Mouse (Mus musculus) CH12.LX (cell line): ENCODE data around the gene Mprip. TPM values are rescaled to one million over a fixed set of nuclear protein-coding genes. Genes with fewer than 3 reads are reported as not detected.

Experiments used
- DNase-seq: peaks from one replicate; pipeline ENCODE4 v3.0.0-alpha.2; 2013; ENCODE audit errors: extremely low read depth
- H3K27ac ChIP-seq: 2 replicates; pipeline ENCODE4 v1.5.1; 2012; ENCODE audit warnings: low read depth, mild to moderate bottlenecking, control low read depth, moderate library complexity; ENCODE audit not compliant: insufficient read depth
- H3K27me3 ChIP-seq: replicated peaks from 2 replicates; pipeline ENCODE3; 2012; ENCODE audit warnings: inconsistent platforms
- H3K36me3 ChIP-seq, 2 experiments: replicated peaks in 1 of 2; 2 replicates each; pipeline versions ENCODE3 to v1.6.1; 2012; ENCODE audit warnings: inconsistent platforms in 1 of 2, low read length in 1 of 2, mild to moderate bottlenecking in 1 of 2, mixed read lengths in 1 of 2, moderate library complexity in 1 of 2; ENCODE audit not compliant: control insufficient read depth in 1 of 2, insufficient read depth in 1 of 2
- H3K4me1 ChIP-seq, 2 experiments: 2 replicates each; pipeline ENCODE4 v1.6.1; 2012; ENCODE audit warnings: inconsistent platforms in 1 of 2, moderate library complexity in 1 of 2; ENCODE audit not compliant: insufficient read depth in 2 of 2, control insufficient read depth in 1 of 2
- H3K4me2 ChIP-seq: 2 replicates; pipeline ENCODE4 v1.6.1; 2012; ENCODE audit warnings: low read depth, mild to moderate bottlenecking, control low read depth; ENCODE audit not compliant: poor library complexity, insufficient read depth, severe bottlenecking
- H3K4me3 ChIP-seq, 3 experiments: fragments of 150-350 bp in 1 of 3; sonication (generic) in 1 of 3; replicated peaks in 1 of 3; 2 replicates each; pipeline versions ENCODE3 to v1.5.1; 2011 to 2012; ENCODE audit warnings: low read depth in 2 of 3, low read length in 2 of 3, mild to moderate bottlenecking in 2 of 3, moderate library complexity in 2 of 3, control low read depth in 1 of 3, improper control_type of control experiment in 1 of 3, inconsistent platforms in 1 of 3, mixed read lengths in 1 of 3; ENCODE audit not compliant: poor library complexity in 1 of 3
- H3K79me2 ChIP-seq: replicated peaks from 2 replicates; pipeline ENCODE4 v1.6.1; 2012; ENCODE audit warnings: mild to moderate bottlenecking, moderate library complexity; ENCODE audit not compliant: control insufficient read depth, poor library complexity, insufficient read depth, severe bottlenecking; ENCODE audit errors: extremely low read depth
- H3K9ac ChIP-seq: 2 replicates; pipeline ENCODE4 v1.6.1; 2012; ENCODE audit warnings: low read depth, mild to moderate bottlenecking, control low read depth, moderate library complexity; ENCODE audit not compliant: insufficient read depth
- H3K9me3 ChIP-seq: replicated peaks from 2 replicates; pipeline ENCODE3; 2012; ENCODE audit warnings: low read length, inconsistent platforms, mixed read lengths
- BHLHE40 ChIP-seq: IDR thresholded peaks from 2 replicates; pipeline ENCODE4 v1.6.1; 2011; ENCODE audit warnings: mild to moderate bottlenecking, low read depth, low read length, improper control_type of control experiment
- CHD1 ChIP-seq: IDR thresholded peaks from 2 replicates; pipeline ENCODE4 v1.6.1; 2012; ENCODE audit warnings: low read depth, low read length, improper control_type of control experiment, inconsistent platforms
- CTCF ChIP-seq, 2 experiments: IDR thresholded peaks in 1 of 2; conservative IDR thresholded peaks in 1 of 2; 2 replicates each; pipeline ENCODE4 v1.5.1; 2011 to 2012; ENCODE audit warnings: low read depth in 2 of 2, low read length in 2 of 2, improper control_type of control experiment in 1 of 2, inconsistent platforms in 1 of 2, mild to moderate bottlenecking in 1 of 2, moderate library complexity in 1 of 2
- E2F4 ChIP-seq: IDR thresholded peaks from 2 replicates; pipeline ENCODE4 v1.6.1; 2011; ENCODE audit warnings: low read depth, low read length, improper control_type of control experiment; ENCODE audit not compliant: insufficient replicate concordance
- ELF1 ChIP-seq: IDR thresholded peaks from 2 replicates; pipeline ENCODE4 v1.6.1; 2014; ENCODE audit warnings: low read depth, mild to moderate bottlenecking, inconsistent platforms, low read length, improper control_type of control experiment
- EP300 ChIP-seq: IDR thresholded peaks from 2 replicates; pipeline ENCODE4 v1.6.1; 2011; ENCODE audit warnings: low read length, improper control_type of control experiment
- ETS1 ChIP-seq: conservative IDR thresholded peaks from 2 replicates; pipeline ENCODE4 v1.6.1; 2012; ENCODE audit warnings: low read depth, mild to moderate bottlenecking, inconsistent platforms, low read length, improper control_type of control experiment, moderate library complexity
- GABPA ChIP-seq: IDR thresholded peaks from 2 replicates; pipeline ENCODE4 v1.6.1; 2012; ENCODE audit warnings: low read depth, low read length, improper control_type of control experiment, inconsistent platforms; ENCODE audit not compliant: insufficient replicate concordance
- IRF4 ChIP-seq: IDR thresholded peaks from 2 replicates; pipeline ENCODE4 v1.6.1; 2014; ENCODE audit warnings: low read depth, mild to moderate bottlenecking, inconsistent platforms, low read length, improper control_type of control experiment
- JUND ChIP-seq: conservative IDR thresholded peaks from 2 replicates; pipeline ENCODE4 v1.6.1; 2011; ENCODE audit warnings: low read depth, low read length, improper control_type of control experiment
- KAT2A ChIP-seq: IDR thresholded peaks from 2 replicates; pipeline ENCODE4 v1.6.1; 2012; ENCODE audit warnings: low read length, improper control_type of control experiment, inconsistent platforms; ENCODE audit not compliant: insufficient replicate concordance
- MAFK ChIP-seq: IDR thresholded peaks from 2 replicates; pipeline ENCODE4 v1.6.1; 2011; ENCODE audit warnings: low read length, improper control_type of control experiment; ENCODE audit not compliant: insufficient replicate concordance
- MAX ChIP-seq: IDR thresholded peaks from 2 replicates; pipeline ENCODE4 v1.6.1; 2011; ENCODE audit warnings: low read length, improper control_type of control experiment
- MAZ ChIP-seq: IDR thresholded peaks from 2 replicates; pipeline ENCODE4 v1.6.1; 2012; ENCODE audit warnings: low read depth, mild to moderate bottlenecking, inconsistent platforms, low read length, improper control_type of control experiment, moderate library complexity
- MEF2A ChIP-seq: IDR thresholded peaks from 2 replicates; pipeline ENCODE4 v1.6.1; 2014; ENCODE audit warnings: low read depth, mild to moderate bottlenecking, inconsistent platforms, low read length, improper control_type of control experiment, borderline replicate concordance
- MXI1 ChIP-seq: IDR thresholded peaks from 2 replicates; pipeline ENCODE4 v1.6.1; 2011; ENCODE audit warnings: mild to moderate bottlenecking, low read depth, low read length, improper control_type of control experiment
- MYC ChIP-seq: IDR thresholded peaks from 2 replicates; pipeline ENCODE4 v1.6.1; 2011; ENCODE audit warnings: low read depth, mild to moderate bottlenecking, improper control_type of control experiment, low read length
- NELFE ChIP-seq: IDR thresholded peaks from 2 replicates; pipeline ENCODE4 v1.6.1; 2011; ENCODE audit warnings: low read depth, low read length, improper control_type of control experiment
- NRF1 ChIP-seq: IDR thresholded peaks from 2 replicates; pipeline ENCODE4 v1.6.1; 2014; ENCODE audit warnings: low read depth, mild to moderate bottlenecking, inconsistent platforms, low read length, improper control_type of control experiment, moderate library complexity
- PAX5 ChIP-seq: IDR thresholded peaks from 2 replicates; pipeline ENCODE4 v1.6.1; 2012; ENCODE audit warnings: low read length, inconsistent platforms, mixed read lengths
- POLR2A ChIP-seq: IDR thresholded peaks from 2 replicates; pipeline ENCODE4 v1.6.1; 2011; ENCODE audit warnings: low read depth, mild to moderate bottlenecking, improper control_type of control experiment, low read length
- RCOR1 ChIP-seq: conservative IDR thresholded peaks from 2 replicates; pipeline ENCODE4 v1.6.1; 2012; ENCODE audit warnings: low read depth, mild to moderate bottlenecking, inconsistent platforms, low read length, improper control_type of control experiment
- SIN3A ChIP-seq: IDR thresholded peaks from 2 replicates; pipeline ENCODE4 v1.6.1; 2012; ENCODE audit warnings: low read length, improper control_type of control experiment, inconsistent platforms
- SMC3 ChIP-seq: IDR thresholded peaks from 2 replicates; pipeline ENCODE4 v1.6.1; 2011; ENCODE audit warnings: low read depth, low read length, improper control_type of control experiment
- TBP ChIP-seq: conservative IDR thresholded peaks from 2 replicates; pipeline ENCODE4 v1.6.1; 2011; ENCODE audit warnings: low read depth, low read length, improper control_type of control experiment
- TCF12 ChIP-seq: IDR thresholded peaks from 2 replicates; pipeline ENCODE4 v1.6.1; 2014; ENCODE audit warnings: low read depth, mild to moderate bottlenecking, inconsistent platforms, low read length, improper control_type of control experiment
- UBTF ChIP-seq: IDR thresholded peaks from 2 replicates; pipeline ENCODE4 v1.6.1; 2012; ENCODE audit warnings: low read depth, mild to moderate bottlenecking, inconsistent platforms, low read length, improper control_type of control experiment, moderate library complexity
- USF1 ChIP-seq: IDR thresholded peaks from 2 replicates; pipeline ENCODE4 v1.6.1; 2014; ENCODE audit warnings: low read depth, mild to moderate bottlenecking, inconsistent platforms, low read length, improper control_type of control experiment
- ZC3H11A ChIP-seq: IDR thresholded peaks from 2 replicates; pipeline ENCODE4 v1.6.1; 2012; ENCODE audit warnings: low read depth, mild to moderate bottlenecking, inconsistent platforms, low read length, improper control_type of control experiment
- ZKSCAN1 ChIP-seq: IDR thresholded peaks from 2 replicates; pipeline ENCODE4 v1.6.1; 2012; ENCODE audit warnings: low read depth, inconsistent platforms, low read length, improper control_type of control experiment, borderline replicate concordance
- ZMIZ1 ChIP-seq: IDR thresholded peaks from 2 replicates; pipeline ENCODE4 v1.6.1; 2012; ENCODE audit warnings: low read depth, mild to moderate bottlenecking, inconsistent platforms, low read length, improper control_type of control experiment
- ZNF384 ChIP-seq: IDR thresholded peaks from 2 replicates; pipeline ENCODE4 v1.6.1; 2012; ENCODE audit warnings: low read depth, low read length, improper control_type of control experiment, inconsistent platforms
- dilution Hi-C: fragments of 300-500 bp; cut with MboI; formaldehyde crosslinking; loops from 2 replicates; pipeline ENCODE4 v1.14.3; 2020; ENCODE audit warnings: low sequenced_read_pairs; ENCODE audit not compliant: extremely low pct_unique_long_range_greater_than_20kb, extremely low pct_ligation_motif_present
- in situ Hi-C: fragments of 300-500 bp; cut with MboI; formaldehyde crosslinking; loops from 3 replicates; pipeline ENCODE4 v1.14.3; 2019; ENCODE audit warnings: low sequenced_read_pairs, low pct_ligation_motif_present, low pct_unique_long_range_greater_than_20kb, mixed read lengths
- polyA plus RNA-seq: library from polyadenylated mRNA; unstranded; fragments of >175 nt; gene quantifications from 2 replicates; pipeline ENCODE4 v1.2.1, GENCODE M21; 2012; ENCODE audit warnings: low read depth; ENCODE audit not compliant: insufficient read length
- total RNA-seq, 2 experiments: library from RNA; depleted of rRNA; stranded (reverse); fragments of 300-350 nt in 1 of 2; fragments of >200 nt in 1 of 2; gene quantifications; 2 replicates each; pipeline ENCODE4 v1.2.3; 2012 to 2014

Gene Mprip
- total and polyA plus RNA-seq, 3 experiments, result 50.6 to 59.5 (median 56.4) TPM

DNA sequence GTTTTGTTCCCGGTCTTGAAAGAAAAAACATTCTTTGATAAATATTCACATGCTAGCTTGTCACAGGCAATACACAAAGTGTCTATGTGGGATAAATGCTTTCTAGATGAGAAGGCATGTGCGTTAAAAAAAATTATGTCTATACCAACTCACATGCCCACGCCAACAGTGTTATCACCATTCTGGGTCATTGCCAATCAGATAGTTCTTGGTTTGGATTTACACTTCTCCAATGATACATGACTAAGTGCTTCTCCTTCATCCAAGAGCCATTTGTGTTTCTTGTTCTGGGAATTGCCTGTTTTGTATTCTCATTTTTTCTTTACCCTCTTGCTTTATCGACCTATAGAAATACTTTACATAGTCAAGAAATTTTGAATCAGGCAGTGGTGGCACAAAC is 29.1 kb upstream of the Mprip start:
- Histone ChIP-seq H3K27me3 (peaks cover 11% of the 10 kb centered on the region), H3K36me3 (no peaks in the 10 kb centered on the region), H3K9me3 (no peaks in the 10 kb centered on the region), H3K4me1 (peaks cover 2 to 13% of the 10 kb centered on the region in 2 experiments), H3K4me3 (no peak overlapping the region), H3K27ac (no peak overlapping the region), H3K4me2 (no peak overlapping the region), H3K9ac (no peak overlapping the region), H3K79me2 (no peaks in the 10 kb centered on the region)
- no peak for TF ChIP-seq MAX
- no peak for TF ChIP-seq MAFK
- TF ChIP-seq ETS1, result no peak
- no peak for TF ChIP-seq NELFE
- no peak for TF ChIP-seq ELF1
- TF ChIP-seq UBTF, result no peak
- no peak for TF ChIP-seq IRF4
- no peak for TF ChIP-seq NRF1
- no peak for TF ChIP-seq MAZ
- TF ChIP-seq ZC3H11A, result no peak
- TF ChIP-seq CHD1, result no peak
- no peak for TF ChIP-seq JUND
- no peak for TF ChIP-seq E2F4
- TF ChIP-seq TCF12, result no peak
- TF ChIP-seq CTCF (conservative IDR thresholded peaks at IDR 0.05 in 1 of 2, IDR thresholded peaks at IDR 0.05 in 1 of 2; ENCODE audit: low read depth in 2 of 2, low read length in 2 of 2), result no peak
- TF ChIP-seq GABPA, result no peak
- TF ChIP-seq MXI1, result no peak
- in situ Hi-C loops (loop anchor here (5.0 kb wide), 1 partner anchor 100 kb away; no protein-coding TSS in a partner anchor), dilution Hi-C loops (no loop called here)
- DNase-seq, result no peak

DNA sequence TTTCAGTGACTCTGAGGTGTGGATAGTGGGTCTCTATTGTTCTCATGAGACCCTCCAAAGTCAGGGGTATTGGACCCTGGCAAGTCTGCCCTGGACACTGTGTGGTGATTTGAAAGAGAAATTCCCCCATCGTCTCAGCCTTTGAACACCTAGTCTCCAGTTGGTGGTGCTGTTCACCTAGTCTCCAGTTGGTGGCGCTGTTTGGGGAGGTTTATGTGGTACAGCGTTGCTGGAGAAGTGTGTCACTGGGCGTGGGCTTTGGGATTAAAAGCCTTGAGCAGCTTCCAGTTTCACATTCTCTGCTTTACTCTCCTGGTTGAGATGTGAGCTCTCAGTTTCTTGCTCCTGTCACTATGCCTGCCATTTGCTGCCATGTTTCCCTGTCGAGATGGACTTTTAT is 28.1 kb upstream of the Mprip start:
- H3K36me3 ChIP-seq, result no peaks in the 10 kb centered on the region
- H3K4me2 ChIP-seq, result peak overlapping the region; percentile 26
- no peak overlapping the region for H3K27ac ChIP-seq
- DNase-seq, result peak; percentile 82
- no peak overlapping the region for H3K9ac ChIP-seq
- peaks cover 11% of the 10 kb centered on the region for H3K27me3 ChIP-seq
- peaks cover 4 to 24% of the 10 kb centered on the region in 2 experiments for H3K4me1 ChIP-seq
- no peaks in the 10 kb centered on the region for H3K79me2 ChIP-seq
- dilution Hi-C loops, result no loop called here
- no peaks in the 10 kb centered on the region for H3K9me3 ChIP-seq
- H3K4me3 ChIP-seq, result peak overlapping the region in 2 of 3 experiments; percentile 4 to 21
- in situ Hi-C loops, result loop anchor here (5.0 kb wide), 1 partner anchor 99 kb away; no protein-coding TSS in a partner anchor
- no peak for TF ChIP-seq UBTF
- TF ChIP-seq BHLHE40, result peak; percentile 19; the same call in 1 of the 2 replicates
- no peak for TF ChIP-seq ZMIZ1
- TF ChIP-seq NELFE, result peak; percentile 60; the same call in 1 of the 2 replicates
- TF ChIP-seq CTCF (conservative IDR thresholded peaks at IDR 0.05 in 1 of 2, IDR thresholded peaks at IDR 0.05 in 1 of 2; ENCODE audit: low read depth in 2 of 2, low read length in 2 of 2), result peak; percentile 94 to 98
- TF ChIP-seq ETS1, result no peak
- TF ChIP-seq MYC, result peak; percentile 47; the same call in 1 of the 2 replicates
- no peak for TF ChIP-seq POLR2A
- TF ChIP-seq TCF12, result peak; percentile 43; the same call in 1 of the 2 replicates
- TF ChIP-seq MXI1, result no peak
- TF ChIP-seq EP300, result no peak
- TF ChIP-seq USF1, result no peak
- TF ChIP-seq SMC3, result peak; percentile 77
- TF ChIP-seq ZKSCAN1, result no peak
- no peak for TF ChIP-seq MAFK
- TF ChIP-seq E2F4, result no peak
- TF ChIP-seq KAT2A, result no peak
- no peak for TF ChIP-seq SIN3A
- TF ChIP-seq TBP, result peak; percentile 60; the same call in 1 of the 2 replicates
- TF ChIP-seq ZNF384, result no peak
- TF ChIP-seq GABPA, result no peak
- 0 out of 2 replicates have a peak, but pooled peaks have one; percentile 29 for TF ChIP-seq MAZ
- TF ChIP-seq NRF1, result no peak
- no peak for TF ChIP-seq RCOR1
- peak; percentile 57; the same call in 1 of the 2 replicates for TF ChIP-seq MEF2A
- no peak for TF ChIP-seq PAX5
